Mouse (Mus musculus): ENCODE results near the gene Lysmd4.

Lysmd4 gene

DNA sequence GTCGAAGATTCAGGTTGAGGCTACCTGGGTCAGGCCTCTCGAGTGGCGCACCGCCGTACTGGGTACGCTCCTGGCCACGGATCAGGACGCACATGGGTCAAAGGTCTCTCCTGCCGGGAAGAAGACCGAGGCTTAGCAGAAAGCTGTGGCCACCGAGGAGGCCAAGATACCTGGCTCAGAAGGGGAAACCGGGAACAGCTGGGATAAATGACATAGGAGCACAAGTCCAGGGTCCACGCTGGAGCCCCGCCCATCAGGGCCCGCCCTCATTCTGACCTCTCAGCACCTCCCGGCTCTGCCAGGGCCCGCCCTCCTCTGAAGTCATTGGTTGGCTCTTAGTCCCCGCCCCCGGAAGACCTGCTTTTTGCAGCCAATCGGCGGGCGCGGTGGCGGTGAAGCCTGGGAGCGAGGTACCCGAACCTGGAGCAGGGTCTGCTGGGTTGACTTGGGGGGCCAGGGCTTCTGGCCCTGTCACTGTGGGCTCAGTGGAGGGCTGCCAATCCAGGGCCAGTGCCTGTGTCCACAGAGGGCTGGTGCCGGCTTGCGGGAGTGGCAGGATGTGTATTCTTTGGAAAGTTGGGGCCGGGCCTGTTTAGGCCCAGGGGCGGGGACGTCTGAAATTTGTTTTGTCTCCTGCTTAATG lies at the start of gene Lysmd4:
Gene Lysmd4 (plus strand): TSS at position 325 of the 643 bp plus-strand sequence.
- DNase-seq: peak; percentile 99

DNA sequence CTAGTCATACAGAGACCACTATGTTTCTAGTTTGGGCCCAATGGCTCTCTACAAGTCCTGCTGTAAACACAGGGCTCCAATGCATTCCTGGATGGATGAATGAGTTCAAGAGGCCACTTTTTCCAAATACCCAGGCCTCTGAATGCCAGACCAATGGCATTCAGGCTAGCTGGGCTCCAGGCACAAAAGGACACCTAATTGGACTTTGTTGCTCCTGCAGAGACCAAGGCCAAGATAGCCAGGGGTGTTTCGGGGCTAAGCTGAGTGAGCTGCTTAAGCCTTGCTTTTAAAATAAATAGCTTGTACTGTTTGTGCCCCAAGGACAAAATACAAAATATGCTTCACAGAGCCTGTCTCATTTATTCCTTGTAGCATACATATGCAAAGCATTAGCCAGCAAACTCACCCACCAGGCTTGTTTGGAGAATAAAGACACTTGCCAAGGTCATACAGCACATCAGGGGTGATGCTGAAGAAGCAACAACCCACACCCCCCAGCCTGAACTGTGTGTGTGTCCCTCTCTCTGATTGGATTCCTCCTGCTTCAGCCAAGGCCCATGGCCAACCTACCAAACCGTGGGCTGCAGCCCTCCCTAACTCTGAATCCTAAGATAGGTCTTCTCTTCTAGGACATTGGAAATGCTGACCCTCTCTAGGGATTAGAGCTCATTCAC lies 48.7 kb upstream of the Lysmd4 start:
- no peak for DNase-seq

DNA sequence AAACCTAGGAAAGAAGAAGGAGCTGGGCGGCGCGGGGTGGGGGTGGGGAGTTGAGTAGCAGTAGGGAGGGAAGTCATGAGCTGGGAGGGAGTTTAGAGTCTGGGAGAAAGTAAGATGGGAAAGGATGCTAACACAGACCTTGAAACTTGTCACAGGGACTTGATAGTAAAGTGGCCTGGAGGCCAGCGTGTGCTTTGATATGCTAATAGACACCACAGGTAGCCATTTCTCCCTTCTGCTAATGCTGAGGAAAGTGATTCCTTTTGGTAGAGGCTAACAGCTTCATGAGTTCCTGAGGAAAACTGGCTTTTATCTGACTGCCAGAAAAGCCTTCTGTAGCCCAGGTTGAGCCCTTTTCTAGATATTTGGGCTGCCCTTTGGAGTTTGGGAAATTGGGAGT lies 38.6 kb upstream of the Lysmd4 start:
- no peak for DNase-seq

DNA sequence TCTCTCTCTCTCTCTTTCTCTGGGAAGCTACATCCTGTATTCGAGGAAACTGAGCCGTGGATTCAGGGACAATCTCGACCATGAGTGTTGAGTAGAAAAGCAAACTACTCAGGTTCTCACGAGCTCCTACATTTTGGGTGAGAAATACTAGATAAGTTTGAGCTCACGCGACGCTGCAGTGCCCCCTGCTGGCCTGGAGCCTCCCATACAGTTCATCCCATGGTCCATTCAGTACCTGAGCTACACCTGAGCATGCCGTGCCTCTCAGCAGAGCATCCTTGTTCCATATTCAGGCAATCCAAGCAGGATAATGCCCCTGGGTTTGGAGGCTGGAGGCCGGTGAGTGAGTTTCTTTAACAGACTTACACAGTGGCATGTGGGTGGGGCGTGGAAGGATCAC lies 22.9 kb upstream of the Lysmd4 start:
- DNase-seq: peak; percentile 71

DNA sequence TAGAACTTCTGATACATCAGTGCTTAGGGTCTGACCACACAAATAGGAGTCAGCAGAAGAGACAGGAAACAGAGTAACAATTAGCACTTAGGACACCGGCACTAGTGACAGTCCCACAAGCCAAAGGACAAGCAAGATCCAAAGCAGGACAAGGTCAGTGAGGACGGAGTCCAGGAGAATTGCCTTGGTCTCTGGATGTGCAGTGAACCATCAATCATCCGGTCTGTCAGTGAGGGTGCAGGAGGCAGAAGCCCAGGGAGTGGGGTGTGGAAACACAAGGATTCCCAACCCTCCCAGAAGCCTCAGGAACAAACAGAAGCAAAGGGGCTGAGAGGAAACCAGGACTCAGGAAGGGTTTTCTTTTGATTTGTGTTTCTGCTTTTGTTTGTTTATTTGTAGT lies 18.7 kb upstream of the Lysmd4 start:
- DNase-seq: no peak

DNA sequence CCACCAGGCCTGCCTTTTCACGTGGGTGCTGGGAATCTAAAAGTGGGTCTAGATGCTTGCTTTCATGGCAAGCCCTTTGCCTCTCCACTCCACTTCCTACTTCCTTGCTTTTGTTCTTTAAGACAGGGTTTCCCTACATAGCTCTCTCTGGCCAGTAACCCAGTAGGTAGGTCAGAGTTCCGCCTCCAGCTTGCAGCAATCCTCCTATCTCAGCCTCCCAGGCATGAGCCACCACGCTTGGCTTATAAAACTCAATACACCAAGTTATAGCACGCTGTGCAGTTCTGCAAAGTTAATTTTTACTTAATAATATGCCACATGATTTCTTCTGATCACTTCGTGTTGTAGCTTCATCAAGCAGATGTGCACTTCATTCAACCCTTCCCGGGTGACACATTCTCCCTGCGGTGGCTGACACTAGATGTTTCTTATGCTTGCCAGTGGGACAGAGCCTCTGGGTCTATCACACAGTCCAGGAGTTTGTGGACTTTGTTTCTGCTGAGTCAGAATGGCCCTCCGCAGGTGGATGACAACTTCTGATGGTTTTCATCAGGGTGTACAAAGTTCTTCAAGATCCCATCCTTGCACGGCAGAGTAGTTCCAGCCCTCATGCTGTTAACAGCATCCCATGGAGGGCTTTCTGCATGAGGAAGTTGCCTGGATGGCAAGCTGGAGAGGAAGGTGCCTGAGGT lies 16.5 kb upstream of the Lysmd4 start:
- DNase-seq: no peak

- DNase-seq: no peak
Measured at GRCm38 (mm10) chr7:67206496-67206895, 15.8 kb upstream of the Lysmd4 start.

DNA sequence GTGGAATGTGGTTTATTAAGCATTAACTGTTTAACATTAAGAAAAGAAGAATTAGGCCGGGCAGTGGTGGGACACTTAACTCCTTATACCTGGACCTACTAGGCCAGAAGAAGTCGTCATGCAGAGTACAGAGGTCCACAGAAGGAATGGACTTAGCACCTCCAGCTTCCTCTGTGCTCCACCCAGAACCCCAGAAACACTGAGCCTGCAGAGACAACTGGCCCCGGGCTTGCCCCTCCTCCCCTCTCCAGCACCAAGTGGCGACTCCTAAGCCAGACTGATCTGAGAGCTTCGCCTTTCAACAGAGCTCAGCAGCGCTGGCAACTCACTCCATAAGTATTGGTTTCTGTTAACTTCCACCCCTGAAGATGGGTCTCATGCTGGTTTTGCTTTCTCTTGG lies 14.6 kb upstream of the Lysmd4 start:
- no peak for DNase-seq

- no peak for DNase-seq
Measured at GRCm38 (mm10) chr7:67208317-67208716, 14.0 kb upstream of the Lysmd4 start.

GRCm38 (mm10) chr7:67210004-67210833 lies 12.1 kb upstream of the Lysmd4 start:
- DNase-seq: no peak

GRCm38 (mm10) chr7:67211341-67211740 lies 11.0 kb upstream of the Lysmd4 start:
- no peak for DNase-seq

- DNase-seq: no peak
Measured at GRCm38 (mm10) chr7:67211971-67212370, 10.4 kb upstream of the Lysmd4 start.

DNA sequence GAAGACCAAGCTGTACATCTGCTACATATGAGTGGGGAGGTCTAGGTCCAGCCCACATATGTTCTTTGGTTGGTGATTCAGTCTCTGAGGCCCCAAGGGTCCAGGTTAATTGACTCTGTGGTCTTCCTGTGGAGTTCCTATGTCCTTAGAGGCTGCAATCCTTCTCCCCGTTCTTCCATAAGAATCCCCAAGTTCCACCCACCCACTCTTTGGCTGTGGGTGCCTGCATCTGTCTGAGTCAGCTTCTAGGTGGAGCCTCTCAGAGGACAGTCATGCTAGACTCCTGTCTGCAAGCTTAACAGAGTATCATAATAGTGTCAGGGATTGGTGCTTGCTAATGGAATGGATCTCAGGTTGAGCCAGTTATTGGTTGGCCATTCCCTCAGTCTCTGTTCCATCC lies 8.8 kb upstream of the Lysmd4 start:
- no peak for DNase-seq

- DNase-seq: no peak
Measured at GRCm38 (mm10) chr7:67216351-67216750, 6.0 kb upstream of the Lysmd4 start.

- peak; percentile 83 for DNase-seq
Measured at GRCm38 (mm10) chr7:67217025-67217424, 5.3 kb upstream of the Lysmd4 start.

GRCm38 (mm10) chr7:67225943-67226625 lies 3.7 kb downstream of the Lysmd4 start:
- no peak for DNase-seq

GRCm38 (mm10) chr7:67227538-67227937 lies 5.2 kb downstream of the Lysmd4 start:
- DNase-seq: no peak

- no peak for DNase-seq
Measured at GRCm38 (mm10) chr7:67228390-67228789, 6.0 kb downstream of the Lysmd4 start.

GRCm38 (mm10) chr7:67228891-67229602 lies 6.7 kb downstream of the Lysmd4 start:
- peak; percentile 77 for DNase-seq

- no peak for DNase-seq
Measured at GRCm38 (mm10) chr7:67229701-67230100, 7.4 kb downstream of the Lysmd4 start.

- no peak for DNase-seq
Measured at GRCm38 (mm10) chr7:67230221-67230620, 7.9 kb downstream of the Lysmd4 start.

DNA sequence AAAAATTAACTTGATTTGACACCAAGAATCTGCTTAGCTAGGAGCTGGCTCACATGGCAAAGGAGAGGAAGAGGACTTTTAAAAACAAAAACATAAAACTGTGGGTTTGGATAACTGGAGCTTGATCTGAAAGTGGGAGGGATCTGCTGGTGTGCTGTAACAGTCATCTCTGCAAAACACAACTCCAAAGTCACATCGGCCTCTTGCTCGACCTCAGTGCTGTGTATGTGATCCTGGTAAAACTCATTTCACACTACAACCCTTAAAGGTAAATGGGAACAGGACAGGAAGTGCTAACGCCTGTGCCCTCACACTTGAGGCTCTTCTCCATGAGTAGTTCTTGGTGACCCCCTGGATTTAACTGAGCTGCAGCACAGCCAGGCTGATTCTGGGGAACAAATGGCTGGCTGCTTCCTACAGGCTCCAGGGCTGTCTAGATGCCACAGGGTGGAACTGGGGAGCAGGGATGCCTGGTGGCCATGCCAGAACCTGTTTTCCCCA lies 8.3 kb downstream of the Lysmd4 start:
- no peak for DNase-seq
